Mouse (Mus musculus) erythroblast, embryonic 14.5 days (primary cell): ENCODE data around the gene Rasgef1b. TPM values are rescaled to one million over a fixed set of nuclear protein-coding genes. Genes with fewer than 3 reads are reported as not detected.

ENCODE experiments used
- H3K27me3 ChIP-seq: 2 replicates; pipeline ENCODE4 v1.6.1; 2012; ENCODE audit warnings: inconsistent platforms; ENCODE audit not compliant: control insufficient read depth
- H3K36me3 ChIP-seq: 2 replicates; pipeline ENCODE4 v1.6.1; 2012; ENCODE audit warnings: mild to moderate bottlenecking, inconsistent platforms; ENCODE audit not compliant: control insufficient read depth
- H3K4me1 ChIP-seq: 2 replicates; pipeline ENCODE4 v1.6.1; 2012; ENCODE audit warnings: inconsistent platforms; ENCODE audit not compliant: control insufficient read depth
- H3K4me3 ChIP-seq: replicated peaks from 2 replicates; pipeline ENCODE3; 2012; ENCODE audit warnings: moderate library complexity, mild to moderate bottlenecking, inconsistent platforms
- H3K9me3 ChIP-seq: 2 replicates; pipeline ENCODE4 v1.6.1; 2012; ENCODE audit warnings: low read length, inconsistent platforms, mixed read lengths; ENCODE audit not compliant: control insufficient read depth
- GATA1 ChIP-seq: IDR thresholded peaks from 2 replicates; pipeline ENCODE4 v1.6.1; 2012; ENCODE audit warnings: low read length, inconsistent platforms, mixed read lengths
- TAL1 ChIP-seq: IDR thresholded peaks from 3 replicates; pipeline ENCODE4 v1.6.1; 2012; ENCODE audit warnings: low read length, inconsistent platforms, mixed read lengths
- polyA plus RNA-seq: library from polyadenylated mRNA; stranded (reverse); fragments of >175 nt; gene quantifications from 2 replicates; pipeline ENCODE4 v1.2.3, GENCODE M21; 2012

Rasgef1b gene
- polyA plus RNA-seq, 1 experiment = 0.04 TPM

DNA sequence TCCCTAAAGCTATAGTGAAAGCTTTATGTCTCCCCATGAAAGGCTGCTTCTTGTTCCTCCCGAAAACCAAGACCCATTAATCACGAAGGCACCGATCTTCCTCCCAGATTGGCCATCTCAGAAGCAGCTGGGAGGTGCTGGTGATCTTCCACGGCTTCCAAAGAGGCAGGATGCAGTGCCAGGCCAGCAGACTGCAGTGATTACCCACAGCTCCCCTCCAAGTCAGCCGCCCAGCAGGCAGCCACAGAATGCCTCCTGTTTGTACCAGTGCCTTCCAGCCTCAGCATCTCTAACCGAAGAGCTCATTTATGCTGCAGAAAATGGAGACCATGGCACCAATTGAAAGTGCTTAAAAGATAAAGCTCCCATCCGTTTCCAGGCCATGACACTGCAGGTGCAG is 131.2 kb downstream of the Rasgef1b start:
- Histone ChIP-seq H3K4me3 (no peak overlapping the region), H3K9me3 (peaks cover 3% of the 10 kb centered on the region; the same call in 1 of the 2 replicates), H3K36me3 (no peaks in the 10 kb centered on the region), H3K4me1 (no peaks in the 10 kb centered on the region), H3K27me3 (no peaks in the 10 kb centered on the region)
- TF ChIP-seq GATA1 (no peak), TAL1 (no peak)

DNA sequence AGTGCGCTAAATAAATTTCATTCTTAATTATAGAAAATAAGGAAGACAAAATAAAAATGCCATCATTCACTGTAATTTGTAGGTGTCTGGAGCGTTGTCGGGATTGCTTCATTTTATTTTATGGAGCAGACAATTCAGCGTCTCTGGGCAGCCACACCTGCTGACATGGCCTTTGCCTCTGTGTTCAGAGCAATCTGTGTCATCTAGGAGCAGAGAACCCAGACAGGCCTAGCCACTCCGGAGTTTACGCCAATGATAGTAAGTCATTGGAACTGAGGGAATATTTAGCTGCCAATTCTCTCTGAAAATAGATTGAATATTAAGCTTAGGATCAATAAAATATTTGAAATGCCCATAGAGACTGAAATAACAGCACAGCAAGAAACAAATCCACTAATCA is 137.5 kb downstream of the Rasgef1b start:
- no peaks in the 10 kb centered on the region for H3K36me3 ChIP-seq

DNA sequence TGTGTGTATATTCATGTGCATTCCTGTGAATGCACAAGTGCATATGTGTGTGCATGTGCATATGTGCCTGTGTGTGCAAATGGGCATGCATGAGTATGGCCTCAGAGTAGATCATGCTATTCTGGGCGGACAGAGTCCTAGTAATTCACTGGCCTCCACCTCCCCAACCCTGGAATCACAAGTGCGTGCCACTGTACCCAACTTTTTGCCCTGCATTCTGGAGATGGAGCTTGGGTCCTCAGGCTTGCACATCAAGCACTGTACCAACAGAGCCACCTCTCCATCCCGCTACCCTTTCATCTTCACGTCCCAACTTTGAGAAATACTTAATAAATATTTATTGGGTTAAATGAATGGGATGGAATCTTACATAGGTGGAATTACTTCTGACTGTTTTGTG is 138.3 kb downstream of the Rasgef1b start:
- TF ChIP-seq TAL1 = no peak
- no peak for TF ChIP-seq GATA1
- Histone ChIP-seq H3K4me3 (no peak overlapping the region), H3K4me1 (no peaks in the 10 kb centered on the region), H3K9me3 (peaks cover 3% of the 10 kb centered on the region; the same call in 1 of the 2 replicates), H3K36me3 (no peaks in the 10 kb centered on the region), H3K27me3 (no peaks in the 10 kb centered on the region)

More for the DNA sequence above, 137.5 kb downstream of the Rasgef1b start:
- Histone ChIP-seq H3K9me3 (peaks cover 3% of the 10 kb centered on the region; the same call in 1 of the 2 replicates), H3K27me3 (no peaks in the 10 kb centered on the region), H3K4me3 (no peak overlapping the region), H3K4me1 (no peaks in the 10 kb centered on the region)
- TF ChIP-seq GATA1 (no peak), TAL1 (no peak)

DNA sequence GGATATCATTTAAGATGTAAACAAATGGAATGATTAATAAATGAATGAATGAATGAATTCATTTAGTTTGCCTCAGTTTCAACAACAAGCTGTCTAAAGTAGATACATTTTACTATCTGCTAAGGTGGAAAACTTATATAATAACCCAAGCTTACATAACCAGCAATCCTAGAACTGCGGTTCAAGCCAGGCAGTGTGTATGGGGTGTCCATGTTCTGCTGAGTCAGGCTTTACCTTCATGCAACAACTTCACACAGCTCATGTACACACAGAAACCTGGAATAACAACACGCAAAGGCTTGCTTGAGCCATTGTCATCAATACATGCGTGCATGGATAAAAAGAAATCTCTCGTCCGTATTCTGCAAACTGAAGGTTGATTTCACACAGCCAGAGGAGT is 140.9 kb downstream of the Rasgef1b start:
- Histone ChIP-seq H3K4me3 (no peak overlapping the region), H3K27me3 (no peaks in the 10 kb centered on the region), H3K9me3 (no peaks in the 10 kb centered on the region), H3K36me3 (no peaks in the 10 kb centered on the region), H3K4me1 (no peaks in the 10 kb centered on the region)
- TF ChIP-seq TAL1 (no peak), GATA1 (no peak)

DNA sequence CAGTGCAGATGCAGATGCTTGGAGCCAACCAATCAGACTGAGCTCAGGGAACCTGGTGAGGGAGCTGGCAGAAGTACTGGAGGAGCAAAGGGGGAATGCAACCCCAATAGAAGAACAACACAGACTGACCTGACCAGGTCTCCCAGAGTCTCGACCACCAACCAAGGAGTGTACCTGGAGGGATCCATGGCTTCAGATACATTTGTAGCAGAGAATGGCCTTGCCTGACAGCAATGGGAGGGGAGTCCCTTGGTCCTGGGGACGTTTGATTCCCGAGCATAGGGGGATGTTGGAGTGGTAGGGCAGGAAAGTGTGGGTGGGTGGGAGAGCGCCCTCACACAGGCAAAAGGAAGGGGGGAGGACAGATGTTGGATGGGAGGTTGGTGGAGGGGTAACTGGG is 141.3 kb downstream of the Rasgef1b start:
- TF ChIP-seq TAL1 = no peak
- no peak for TF ChIP-seq GATA1
- Histone ChIP-seq H3K4me1 (no peaks in the 10 kb centered on the region), H3K36me3 (no peaks in the 10 kb centered on the region), H3K9me3 (no peaks in the 10 kb centered on the region), H3K4me3 (no peak overlapping the region), H3K27me3 (no peaks in the 10 kb centered on the region)

DNA sequence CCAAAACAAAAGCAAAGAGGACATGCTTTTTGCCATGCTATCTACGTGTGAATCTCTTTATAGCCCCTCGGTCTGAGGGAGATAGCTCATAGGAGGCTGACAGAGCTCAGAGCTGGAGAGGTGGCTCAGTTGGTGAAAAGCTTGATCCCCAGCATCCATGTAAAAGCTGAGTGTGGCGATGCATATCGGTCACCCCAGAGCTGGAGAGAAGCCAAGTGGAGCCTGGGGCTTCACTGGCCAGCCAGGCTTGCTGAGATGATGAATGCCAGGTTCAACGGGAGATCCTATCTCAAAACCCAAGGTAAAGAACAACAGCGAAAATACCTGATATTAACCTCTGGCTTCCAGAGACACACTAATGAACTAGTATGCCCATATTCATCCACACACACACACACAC is 142.6 kb downstream of the Rasgef1b start:
- Histone ChIP-seq H3K4me3 (no peak overlapping the region), H3K27me3 (no peaks in the 10 kb centered on the region), H3K9me3 (no peaks in the 10 kb centered on the region), H3K36me3 (no peaks in the 10 kb centered on the region), H3K4me1 (no peaks in the 10 kb centered on the region)
- TF ChIP-seq GATA1 (no peak), TAL1 (no peak)

DNA sequence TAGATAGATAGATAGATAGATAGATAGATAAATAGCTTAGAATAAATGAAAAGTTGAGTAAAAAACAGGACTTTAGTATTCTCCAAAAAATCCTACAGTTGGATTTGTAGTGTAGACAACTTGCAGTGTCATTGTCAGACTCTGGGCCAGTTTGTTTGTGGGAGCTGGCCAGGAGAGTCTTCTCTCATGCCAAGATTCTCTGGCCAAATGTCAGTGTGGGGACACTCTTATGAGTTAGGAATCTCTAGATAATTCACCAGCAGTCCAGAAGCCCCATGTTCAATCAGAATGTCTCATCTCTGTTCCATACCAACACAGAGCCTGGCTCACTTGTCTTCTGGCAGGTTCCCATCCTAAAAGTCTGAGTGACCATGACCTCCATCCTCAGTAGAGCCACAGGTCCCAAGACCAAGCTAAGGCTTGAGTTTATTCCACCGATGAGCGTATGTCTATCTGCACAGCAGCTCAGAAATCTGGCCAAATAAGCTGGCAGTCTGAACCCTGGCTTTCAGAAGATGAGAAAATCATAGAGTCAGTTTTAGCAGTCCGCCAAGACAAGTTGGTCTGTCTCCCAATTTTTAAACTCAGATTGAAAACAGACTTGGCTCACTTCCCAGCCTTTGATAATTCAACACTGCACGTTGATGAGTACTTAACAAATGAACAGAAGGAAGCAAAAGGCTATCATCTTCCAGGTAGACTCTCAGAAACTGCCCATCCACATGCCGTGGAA is 143.5 kb downstream of the Rasgef1b start:
- H3K4me1 ChIP-seq = no peaks in the 10 kb centered on the region
- TF ChIP-seq GATA1 (no peak), TAL1 (no peak)

DNA sequence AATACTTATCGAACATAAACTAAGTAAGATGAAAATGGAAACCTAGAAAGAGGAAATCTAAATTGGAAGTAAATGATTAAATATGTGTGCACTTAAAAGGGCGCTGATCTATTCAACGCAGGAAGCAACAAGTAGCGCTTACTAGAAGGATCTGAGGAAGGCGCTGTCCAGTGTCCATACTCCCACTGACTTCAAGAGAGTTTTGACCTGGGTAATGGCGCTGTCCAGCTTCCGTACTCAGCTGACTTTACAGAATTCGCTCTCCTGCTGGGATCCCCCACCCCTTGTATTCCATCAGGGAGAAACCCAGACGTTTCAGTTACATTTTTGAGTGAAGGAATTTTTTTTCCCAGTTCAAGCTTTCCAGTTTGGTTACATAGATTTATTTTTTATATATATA is 144.6 kb downstream of the Rasgef1b start:
- H3K9me3 ChIP-seq = no peaks in the 10 kb centered on the region
- no peak for TF ChIP-seq TAL1
- TF ChIP-seq GATA1 = no peak
- H3K27me3 ChIP-seq = no peaks in the 10 kb centered on the region
- no peak overlapping the region for H3K4me3 ChIP-seq
- no peaks in the 10 kb centered on the region for H3K36me3 ChIP-seq
- H3K4me1 ChIP-seq = no peaks in the 10 kb centered on the region

More for the DNA sequence above, 143.5 kb downstream of the Rasgef1b start:
- H3K9me3 ChIP-seq = no peaks in the 10 kb centered on the region
- no peaks in the 10 kb centered on the region for H3K27me3 ChIP-seq
- H3K4me3 ChIP-seq = no peak overlapping the region
- H3K36me3 ChIP-seq = no peaks in the 10 kb centered on the region

DNA sequence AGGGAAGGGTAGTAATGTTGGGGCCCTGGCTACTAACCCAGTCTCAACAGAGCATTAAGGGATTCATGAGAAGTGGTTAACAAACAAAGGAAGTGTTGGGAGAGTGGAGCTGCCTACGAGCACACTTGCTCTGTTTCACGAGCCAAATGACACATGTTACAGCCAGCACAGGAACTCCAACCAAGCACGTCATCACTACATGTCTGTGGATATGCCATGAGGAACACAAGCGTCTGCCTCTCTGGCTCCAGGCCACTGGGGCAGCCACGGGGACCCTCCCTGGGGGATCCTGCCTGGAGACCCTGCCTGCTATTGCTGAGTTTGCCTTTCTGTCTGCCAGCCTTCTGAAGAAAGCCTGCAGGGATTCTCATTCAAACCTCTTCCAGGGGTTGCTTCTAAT is 146.8 kb downstream of the Rasgef1b start:
- TF ChIP-seq GATA1 = no peak
- no peak for TF ChIP-seq TAL1
- Histone ChIP-seq H3K36me3 (no peaks in the 10 kb centered on the region), H3K4me1 (no peaks in the 10 kb centered on the region)

More for the DNA sequence above, 146.8 kb downstream of the Rasgef1b start:
- no peaks in the 10 kb centered on the region for H3K27me3 ChIP-seq
- no peak overlapping the region for H3K4me3 ChIP-seq
- H3K9me3 ChIP-seq = no peaks in the 10 kb centered on the region
